Mouse (Mus musculus): Measurements from ENCODE around the gene Ranbp10. TPM values are rescaled to one million over a fixed set of nuclear protein-coding genes. Genes with fewer than 3 reads are reported as not detected.

Ranbp10 gene
- polyA plus RNA-seq, 1 experiment from 2014 or later = 12.5 TPM

- H3K36me3 ChIP-seq (ENCODE audit: control insufficient read depth, insufficient read depth, low read length) = peaks cover 19% of the 10 kb centered on the region
- no peak overlapping the region for H3K27ac ChIP-seq (replicated peaks; ENCODE audit: low read depth, low read length)
- H3K9me3 ChIP-seq (ENCODE audit: control insufficient read depth, low read length) = no peaks in the 10 kb centered on the region
- no peak for ATAC-seq (ENCODE audit: low FRiP score, low TSS enrichment)
- no peak overlapping the region for H3K9ac ChIP-seq (replicated peaks; ENCODE audit: low read length)
- H3K4me1 ChIP-seq (ENCODE audit: control insufficient read depth, insufficient read depth, low read length) = no peaks in the 10 kb centered on the region
- H3K27me3 ChIP-seq (ENCODE audit: control insufficient read depth, insufficient read depth, low read length) = no peaks in the 10 kb centered on the region
- no peak for DNase-seq
- H3K4me2 ChIP-seq (ENCODE audit: low read length) = no peak overlapping the region
- no peak overlapping the region for H3K4me3 ChIP-seq (replicated peaks; ENCODE audit: low read depth, low read length)
These were observed 37.5 kb downstream of the Ranbp10 start for GRCm38 (mm10) chr8:105789626-105790025.

- H3K4me2 ChIP-seq (ENCODE audit: low read length) = no peak overlapping the region
- no peak overlapping the region for H3K9ac ChIP-seq (replicated peaks; ENCODE audit: low read length)
- DNase-seq = no peak
- H3K27me3 ChIP-seq (ENCODE audit: control insufficient read depth, insufficient read depth, low read length) = no peaks in the 10 kb centered on the region
- 66% methylated on average over 4 of the region's 4 CpGs for WGBS
- no peak for ATAC-seq (ENCODE audit: low FRiP score, low TSS enrichment)
- H3K4me3 ChIP-seq (replicated peaks; ENCODE audit: low read depth, low read length) = no peak overlapping the region
- no peak overlapping the region for H3K27ac ChIP-seq (replicated peaks; ENCODE audit: low read depth, low read length)
- H3K9me3 ChIP-seq (ENCODE audit: control insufficient read depth, low read length) = no peaks in the 10 kb centered on the region
- no peaks in the 10 kb centered on the region for H3K4me1 ChIP-seq (ENCODE audit: control insufficient read depth, insufficient read depth, low read length)
- H3K36me3 ChIP-seq (ENCODE audit: control insufficient read depth, insufficient read depth, low read length) = peaks cover 20% of the 10 kb centered on the region
These were observed 38.2 kb downstream of the Ranbp10 start for GRCm38 (mm10) chr8:105788927-105789326.

- ATAC-seq (ENCODE audit: low FRiP score, low TSS enrichment) = no peak
- WGBS = 93% methylated on average over 2 of the region's 2 CpGs
These were observed 38.9 kb downstream of the Ranbp10 start for GRCm38 (mm10) chr8:105788241-105788640.

GRCm38 (mm10) chr8:105780298-105780697 is 46.9 kb downstream of the Ranbp10 start:
- Histone ChIP-seq H3K36me3 (ENCODE audit: control insufficient read depth, insufficient read depth, low read length) (peaks cover 83% of the 10 kb centered on the region), H3K27ac (replicated peaks; ENCODE audit: low read depth, low read length) (no peak overlapping the region), H3K4me2 (ENCODE audit: low read length) (no peak overlapping the region), H3K27me3 (ENCODE audit: control insufficient read depth, insufficient read depth, low read length) (no peaks in the 10 kb centered on the region), H3K9me3 (ENCODE audit: control insufficient read depth, low read length) (no peaks in the 10 kb centered on the region), H3K4me1 (ENCODE audit: control insufficient read depth, insufficient read depth, low read length) (no peaks in the 10 kb centered on the region), H3K9ac (replicated peaks; ENCODE audit: low read length) (no peak overlapping the region), H3K4me3 (replicated peaks; ENCODE audit: low read depth, low read length) (no peak overlapping the region)
- ATAC-seq (ENCODE audit: low FRiP score, low TSS enrichment) = no peak
- DNase-seq = no peak
- 92% methylated on average over 5 of the region's 5 CpGs for WGBS

More at GRCm38 (mm10) chr8:105788241-105788640, 38.9 kb downstream of the Ranbp10 start:
- H3K36me3 ChIP-seq (ENCODE audit: control insufficient read depth, insufficient read depth, low read length) = peaks cover 24% of the 10 kb centered on the region
- no peak overlapping the region for H3K9ac ChIP-seq (replicated peaks; ENCODE audit: low read length)
- H3K4me3 ChIP-seq (replicated peaks; ENCODE audit: low read depth, low read length) = no peak overlapping the region
- H3K4me1 ChIP-seq (ENCODE audit: control insufficient read depth, insufficient read depth, low read length) = no peaks in the 10 kb centered on the region
- peak; percentile 60 for DNase-seq
- no peaks in the 10 kb centered on the region for H3K27me3 ChIP-seq (ENCODE audit: control insufficient read depth, insufficient read depth, low read length)
- no peaks in the 10 kb centered on the region for H3K9me3 ChIP-seq (ENCODE audit: control insufficient read depth, low read length)
- H3K27ac ChIP-seq (replicated peaks; ENCODE audit: low read depth, low read length) = no peak overlapping the region
- no peak overlapping the region for H3K4me2 ChIP-seq (ENCODE audit: low read length)

- DNase-seq = no peak
- H3K36me3 ChIP-seq (ENCODE audit: control insufficient read depth, insufficient read depth, low read length) = peaks cover 92% of the 10 kb centered on the region
- no peaks in the 10 kb centered on the region for H3K9me3 ChIP-seq (ENCODE audit: control insufficient read depth, low read length)
- no peak overlapping the region for H3K4me3 ChIP-seq (replicated peaks; ENCODE audit: low read depth, low read length)
- no peak overlapping the region for H3K9ac ChIP-seq (replicated peaks; ENCODE audit: low read length)
- WGBS = 94% methylated on average over 2 of the region's 2 CpGs
- no peaks in the 10 kb centered on the region for H3K4me1 ChIP-seq (ENCODE audit: control insufficient read depth, insufficient read depth, low read length)
- no peaks in the 10 kb centered on the region for H3K27me3 ChIP-seq (ENCODE audit: control insufficient read depth, insufficient read depth, low read length)
- H3K27ac ChIP-seq (replicated peaks; ENCODE audit: low read depth, low read length) = no peak overlapping the region
- no peak overlapping the region for H3K4me2 ChIP-seq (ENCODE audit: low read length)
- ATAC-seq (ENCODE audit: low FRiP score, low TSS enrichment) = no peak
These were observed 49.3 kb downstream of the Ranbp10 start for GRCm38 (mm10) chr8:105777833-105778232.

GRCm38 (mm10) chr8:105774498-105774897 is 52.7 kb downstream of the Ranbp10 start:
- Histone ChIP-seq H3K4me1 (ENCODE audit: control insufficient read depth, insufficient read depth, low read length) (no peaks in the 10 kb centered on the region), H3K27me3 (ENCODE audit: control insufficient read depth, insufficient read depth, low read length) (no peaks in the 10 kb centered on the region), H3K4me3 (replicated peaks; ENCODE audit: low read depth, low read length) (no peak overlapping the region), H3K27ac (replicated peaks; ENCODE audit: low read depth, low read length) (no peak overlapping the region), H3K9me3 (ENCODE audit: control insufficient read depth, low read length) (no peaks in the 10 kb centered on the region), H3K9ac (replicated peaks; ENCODE audit: low read length) (no peak overlapping the region), H3K4me2 (ENCODE audit: low read length) (no peak overlapping the region), H3K36me3 (ENCODE audit: control insufficient read depth, insufficient read depth, low read length) (peaks cover 91% of the 10 kb centered on the region)
- 95% methylated on average over 5 of the region's 5 CpGs for WGBS
- ATAC-seq (ENCODE audit: low FRiP score, low TSS enrichment) (no peak), DNase-seq (no peak)

- no peak for ATAC-seq (ENCODE audit: low FRiP score, low TSS enrichment)
- Histone ChIP-seq H3K36me3 (ENCODE audit: control insufficient read depth, insufficient read depth, low read length) (peaks cover 91% of the 10 kb centered on the region), H3K9me3 (ENCODE audit: control insufficient read depth, low read length) (no peaks in the 10 kb centered on the region), H3K27ac (replicated peaks; ENCODE audit: low read depth, low read length) (no peak overlapping the region), H3K4me3 (replicated peaks; ENCODE audit: low read depth, low read length) (no peak overlapping the region), H3K4me1 (ENCODE audit: control insufficient read depth, insufficient read depth, low read length) (no peaks in the 10 kb centered on the region), H3K4me2 (ENCODE audit: low read length) (no peak overlapping the region), H3K27me3 (ENCODE audit: control insufficient read depth, insufficient read depth, low read length) (no peaks in the 10 kb centered on the region), H3K9ac (replicated peaks; ENCODE audit: low read length) (no peak overlapping the region)
- DNase-seq = no peak
- 96% methylated on average over 1 of the region's 1 CpGs for WGBS
These were observed 53.7 kb downstream of the Ranbp10 start for GRCm38 (mm10) chr8:105773441-105773861.

- no peak overlapping the region for H3K4me2 ChIP-seq (ENCODE audit: low read length)
- H3K4me1 ChIP-seq (ENCODE audit: control insufficient read depth, insufficient read depth, low read length) = no peaks in the 10 kb centered on the region
- DNase-seq = no peak
- WGBS = 93% methylated on average over 12 of the region's 12 CpGs
- peaks cover 85% of the 10 kb centered on the region for H3K36me3 ChIP-seq (ENCODE audit: control insufficient read depth, insufficient read depth, low read length)
- H3K27ac ChIP-seq (replicated peaks; ENCODE audit: low read depth, low read length) = no peak overlapping the region
- no peak overlapping the region for H3K9ac ChIP-seq (replicated peaks; ENCODE audit: low read length)
- H3K4me3 ChIP-seq (replicated peaks; ENCODE audit: low read depth, low read length) = no peak overlapping the region
- ATAC-seq (ENCODE audit: low FRiP score, low TSS enrichment) = no peak
- H3K9me3 ChIP-seq (ENCODE audit: control insufficient read depth, low read length) = no peaks in the 10 kb centered on the region
- no peaks in the 10 kb centered on the region for H3K27me3 ChIP-seq (ENCODE audit: control insufficient read depth, insufficient read depth, low read length)
These were observed 55.6 kb downstream of the Ranbp10 start for GRCm38 (mm10) chr8:105771398-105772175.

GRCm38 (mm10) chr8:105770609-105771008 is 56.5 kb downstream of the Ranbp10 start:
- Histone ChIP-seq H3K27me3 (ENCODE audit: control insufficient read depth, insufficient read depth, low read length) (no peaks in the 10 kb centered on the region), H3K4me2 (ENCODE audit: low read length) (no peak overlapping the region), H3K4me1 (ENCODE audit: control insufficient read depth, insufficient read depth, low read length) (no peaks in the 10 kb centered on the region), H3K36me3 (ENCODE audit: control insufficient read depth, insufficient read depth, low read length) (peaks cover 76% of the 10 kb centered on the region), H3K9ac (replicated peaks; ENCODE audit: low read length) (no peak overlapping the region), H3K9me3 (ENCODE audit: control insufficient read depth, low read length) (no peaks in the 10 kb centered on the region), H3K27ac (replicated peaks; ENCODE audit: low read depth, low read length) (no peak overlapping the region), H3K4me3 (replicated peaks; ENCODE audit: low read depth, low read length) (no peak overlapping the region)
- WGBS = 83% methylated on average over 1 of the region's 1 CpGs
- DNase-seq (peak; percentile 61), ATAC-seq (ENCODE audit: low FRiP score, low TSS enrichment) (no peak)

Data from midbrain, embryonic 14.5 days (tissue).